Mouse (Mus musculus) lung, adult 2 months (tissue): ENCODE measurements around the gene Tnfrsf19. TPM values are rescaled to one million over a fixed set of nuclear protein-coding genes. Genes with fewer than 3 reads are reported as not detected.

Experiments
- DNase-seq: peaks from one replicate; pipeline ENCODE4 v3.0.0; 2022
- H3K4me1 ChIP-seq: fragments of 200-500 bp; 2 replicates; pipeline ENCODE4 v1.6.1; 2011; ENCODE audit warnings: low read length; ENCODE audit not compliant: control insufficient read depth, insufficient read depth
- H3K4me3 ChIP-seq: fragments of 200-500 bp; replicated peaks from 2 replicates; pipeline ENCODE3; 2011; ENCODE audit warnings: low read depth, mild to moderate bottlenecking, control low read depth, low read length; ENCODE audit errors: extremely low read depth
- CTCF ChIP-seq: fragments of 200-500 bp; IDR thresholded peaks from 2 replicates; pipeline ENCODE4 v1.5.1; 2011; ENCODE audit warnings: mild to moderate bottlenecking, low read length, control low read depth; ENCODE audit not compliant: insufficient read depth
- POLR2A ChIP-seq: fragments of 200-500 bp; IDR thresholded peaks from 2 replicates; pipeline ENCODE4 v1.6.1; 2011; ENCODE audit warnings: low read depth, mild to moderate bottlenecking, control low read depth, low read length, borderline replicate concordance; ENCODE audit errors: extremely low read depth
- whole genome bisulfite sequencing: fragments of 180-500 bp; shearing (Covaris S2); methylation state at CpG from one replicate; pipeline ENCODE4 v1.1.7; 2018; 5-methylcytosine and 5-hydroxymethylcytosine counted together
- polyA plus RNA-seq: library from polyadenylated mRNA; depleted of rRNA; stranded (reverse); fragments of >200 nt; gene quantifications from 2 replicates; pipeline ENCODE4 v1.2.3, GENCODE M21; 2012

The Tnfrsf19 gene
- polyA plus RNA-seq, 1 experiment: 71.4 TPM

DNA sequence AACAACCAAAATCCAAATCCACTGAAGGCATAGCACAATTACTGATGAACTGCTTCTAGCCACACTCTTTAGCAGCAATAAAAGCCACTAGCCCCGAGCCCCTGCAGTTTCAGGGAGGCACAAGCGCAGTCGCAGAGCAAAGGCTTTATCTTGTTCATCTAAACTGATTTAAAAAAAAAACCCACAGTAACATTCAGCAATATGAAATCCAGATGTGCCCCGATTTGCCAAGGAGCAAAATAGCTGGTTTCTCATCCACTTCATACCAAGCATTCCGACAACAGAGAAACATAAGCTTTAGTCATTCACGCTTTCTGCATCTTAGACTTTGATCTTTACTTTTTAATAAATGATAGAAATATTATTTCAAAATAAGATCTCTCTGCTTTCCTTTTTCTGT, 68.2 kb downstream of the Tnfrsf19 start:
- WGBS: 69% methylated on average over 6 of the region's 6 CpGs
- Histone ChIP-seq H3K4me1 (no peaks in the 10 kb centered on the region), H3K4me3 (no peak overlapping the region)
- TF ChIP-seq POLR2A (no peak), CTCF (no peak)
- DNase-seq: no peak

DNA sequence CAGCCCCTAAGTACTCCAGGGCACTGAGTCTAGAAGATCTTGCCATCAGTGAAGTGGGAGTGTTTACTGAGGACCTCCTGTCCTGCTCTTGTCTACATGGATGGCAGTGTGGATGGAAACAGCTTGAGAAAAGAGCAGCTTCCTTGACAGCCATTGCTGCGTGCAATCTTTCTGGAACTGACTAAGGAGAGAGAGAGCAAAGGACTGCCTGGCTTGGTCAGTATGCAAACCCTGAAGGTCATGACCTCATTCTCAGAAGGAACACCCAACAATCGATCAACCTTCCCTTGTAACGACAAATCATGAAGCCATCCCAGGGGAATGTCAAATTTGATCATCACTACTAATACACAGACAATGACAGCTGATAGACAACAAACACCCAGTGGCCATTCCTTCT, 70.1 kb downstream of the Tnfrsf19 start:
- DNase-seq: no peak
- no peak overlapping the region for H3K4me3 ChIP-seq
- WGBS: 66% methylated on average over 3 of the region's 3 CpGs
- TF ChIP-seq POLR2A (no peak), CTCF (no peak)
- H3K4me1 ChIP-seq: no peaks in the 10 kb centered on the region

DNA sequence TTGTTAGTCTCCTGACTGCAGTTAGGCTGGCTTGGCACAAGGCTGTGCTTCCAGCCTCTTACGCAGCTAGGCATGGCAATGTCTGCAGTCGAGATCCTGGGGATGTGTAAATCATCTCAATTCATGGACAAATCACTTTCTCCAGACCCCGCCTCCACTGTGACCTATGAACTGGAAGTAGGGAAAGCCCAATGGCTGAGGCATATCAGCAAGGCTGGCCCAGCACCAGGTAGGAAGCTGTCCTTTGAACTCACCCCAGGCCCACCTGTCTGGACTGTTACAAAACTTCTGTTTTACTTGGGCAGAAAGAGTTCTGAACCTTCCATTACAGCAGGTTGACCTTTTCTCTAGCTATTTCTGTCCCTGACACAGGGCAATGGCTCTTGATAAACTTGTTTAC, 70.6 kb downstream of the Tnfrsf19 start:
- TF ChIP-seq POLR2A: no peak
- no peak for TF ChIP-seq CTCF
- DNase-seq: no peak
- WGBS: 76% methylated on average over 3 of the region's 3 CpGs
- Histone ChIP-seq H3K4me1 (no peaks in the 10 kb centered on the region), H3K4me3 (no peak overlapping the region)

DNA sequence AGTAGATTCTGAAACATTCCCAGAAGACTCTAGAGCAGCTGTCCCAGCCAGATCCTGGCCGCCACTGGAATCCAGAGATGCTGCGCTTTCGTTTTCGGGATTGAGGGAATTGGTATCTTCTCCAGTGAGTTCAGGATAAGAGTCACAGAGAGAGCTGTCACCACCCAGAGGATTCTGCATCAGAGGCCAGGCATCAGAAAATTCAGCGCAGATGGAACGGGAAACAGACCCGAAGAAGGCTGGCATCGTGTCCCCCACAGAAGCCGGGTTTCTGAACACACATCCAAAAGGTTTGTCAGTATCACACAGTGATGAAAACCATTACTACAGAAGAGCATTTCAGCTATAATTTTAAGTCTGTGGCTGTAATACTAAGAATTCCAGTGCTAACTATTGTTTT, 75.3 kb downstream of the Tnfrsf19 start:
- Histone ChIP-seq H3K4me1 (no peaks in the 10 kb centered on the region), H3K4me3 (no peak overlapping the region)
- DNase-seq: no peak
- WGBS: 93% methylated on average over 9 of the region's 9 CpGs
- TF ChIP-seq POLR2A: no peak
- TF ChIP-seq CTCF: no peak

DNA sequence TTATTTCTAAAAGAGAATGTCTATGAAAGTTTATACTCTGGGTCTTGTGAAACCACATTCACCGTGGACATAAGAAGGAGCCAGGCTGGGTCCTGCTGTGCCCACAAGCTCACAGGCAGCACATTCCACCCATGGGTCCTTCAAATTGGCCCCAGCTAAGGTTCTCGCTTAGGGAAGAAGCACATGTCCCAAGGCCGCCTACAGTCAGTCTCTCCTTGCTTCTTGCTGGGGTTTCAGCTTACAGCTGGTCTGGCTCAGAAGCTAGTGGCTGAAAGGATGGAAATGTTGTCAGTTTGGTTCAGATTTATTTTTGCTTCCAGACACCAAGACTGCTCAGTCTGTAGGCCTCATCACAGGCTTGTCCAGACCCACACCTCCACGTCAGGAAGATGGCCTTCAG, 80.2 kb downstream of the Tnfrsf19 start:
- Histone ChIP-seq H3K4me1 (no peaks in the 10 kb centered on the region), H3K4me3 (no peak overlapping the region)
- TF ChIP-seq CTCF (no peak), POLR2A (no peak)
- DNase-seq: no peak
- WGBS: 88% methylated on average over 4 of the region's 4 CpGs

DNA sequence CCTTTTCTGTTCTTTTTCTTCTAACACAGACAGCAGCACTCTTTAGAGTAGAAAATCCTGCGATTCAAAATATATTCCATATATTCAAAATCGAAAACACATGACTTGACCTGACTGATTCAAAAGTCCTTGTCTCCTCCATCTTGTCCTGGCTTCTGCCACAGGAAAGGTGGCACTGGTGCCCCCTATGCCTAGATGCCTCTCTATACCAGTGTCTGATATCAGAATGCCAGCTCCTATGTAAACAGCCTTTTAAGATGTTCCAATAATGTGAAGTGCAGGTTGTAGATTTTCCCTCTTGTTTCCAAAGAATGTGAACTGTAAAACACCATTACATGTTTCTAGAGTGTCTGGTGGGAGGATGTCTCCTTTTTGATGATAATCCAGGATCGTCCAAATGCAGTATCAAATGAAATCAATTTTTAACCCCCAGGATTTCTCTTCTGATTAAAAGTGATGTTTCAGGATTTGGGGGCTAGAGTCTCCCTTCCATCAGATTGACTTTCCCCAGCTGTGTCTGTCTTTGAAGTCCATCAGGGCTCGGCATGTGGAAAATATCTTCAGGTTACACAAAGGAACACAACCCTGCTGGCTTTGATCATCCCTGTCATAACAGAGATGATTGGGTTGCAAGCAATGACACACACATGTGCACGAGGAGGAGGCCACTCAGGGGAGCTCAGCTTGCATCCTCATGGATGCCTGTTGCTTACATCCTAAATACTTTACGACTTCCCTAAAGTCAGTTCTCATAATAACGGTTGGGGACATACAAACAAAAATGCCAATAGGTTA, 82.1 kb downstream of the Tnfrsf19 start:
- TF ChIP-seq CTCF (no peak), POLR2A (no peak)
- Histone ChIP-seq H3K4me3 (no peak overlapping the region), H3K4me1 (no peaks in the 10 kb centered on the region)
- WGBS: 85% methylated on average over 7 of the region's 7 CpGs
- no peak for DNase-seq

DNA sequence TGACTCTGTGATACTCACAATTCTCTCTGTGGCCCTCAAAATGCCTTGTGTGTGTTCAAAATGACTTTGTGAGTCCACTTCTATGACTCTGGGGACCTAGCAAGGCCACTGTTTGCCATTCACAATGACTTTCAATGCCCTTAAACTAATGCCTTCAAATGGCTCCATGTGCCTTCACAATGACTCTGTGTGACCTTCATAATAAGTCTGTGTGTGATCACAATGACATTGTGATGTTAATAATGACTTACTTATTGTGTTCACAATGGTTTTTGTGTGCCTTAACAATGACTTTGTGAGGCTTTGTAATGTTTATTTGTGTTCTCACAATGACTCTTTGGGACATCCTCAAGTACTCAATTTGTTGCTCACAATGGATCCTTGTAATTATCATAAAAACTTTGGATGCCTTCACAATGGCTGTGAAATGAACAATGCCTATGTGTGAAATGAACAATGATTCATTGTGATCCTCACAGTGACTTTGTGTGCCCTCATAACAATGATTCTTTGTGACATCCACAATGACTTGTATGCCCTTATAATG, 88.6 kb downstream of the Tnfrsf19 start:
- Histone ChIP-seq H3K4me3 (no peak overlapping the region), H3K4me1 (no peaks in the 10 kb centered on the region)
- DNase-seq: no peak
- TF ChIP-seq POLR2A: no peak
- no peak for TF ChIP-seq CTCF

DNA sequence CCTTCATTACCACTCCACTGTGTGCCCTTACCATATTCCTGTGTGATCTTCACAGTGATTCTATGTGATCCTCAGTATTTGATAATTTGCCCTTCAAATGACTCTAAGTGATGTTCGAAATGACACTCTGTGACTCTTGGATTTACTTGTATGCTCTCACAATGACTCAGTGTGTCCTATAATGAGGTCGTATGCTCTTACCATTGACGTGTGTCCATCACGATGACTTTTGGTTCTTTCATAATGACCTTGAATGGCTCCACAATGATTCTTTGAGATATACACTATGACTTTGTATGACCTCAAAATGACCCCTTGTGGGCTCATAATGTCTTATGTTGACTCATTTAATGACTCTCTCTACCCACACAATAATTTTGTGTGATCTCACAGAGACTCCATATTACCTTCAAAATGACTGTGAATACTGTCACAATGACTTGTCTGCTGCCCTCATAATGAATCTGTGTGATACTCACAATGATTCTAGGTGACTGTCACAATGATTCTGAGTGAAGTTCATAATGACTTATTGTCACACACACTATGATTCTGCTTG, 108.7 kb downstream of the Tnfrsf19 start:
- no peaks in the 10 kb centered on the region for H3K4me1 ChIP-seq
- WGBS: 91% methylated on average over 4 of the region's 4 CpGs
- TF ChIP-seq POLR2A (no peak), CTCF (no peak)
- H3K4me3 ChIP-seq: no peak overlapping the region
- DNase-seq: no peak

DNA sequence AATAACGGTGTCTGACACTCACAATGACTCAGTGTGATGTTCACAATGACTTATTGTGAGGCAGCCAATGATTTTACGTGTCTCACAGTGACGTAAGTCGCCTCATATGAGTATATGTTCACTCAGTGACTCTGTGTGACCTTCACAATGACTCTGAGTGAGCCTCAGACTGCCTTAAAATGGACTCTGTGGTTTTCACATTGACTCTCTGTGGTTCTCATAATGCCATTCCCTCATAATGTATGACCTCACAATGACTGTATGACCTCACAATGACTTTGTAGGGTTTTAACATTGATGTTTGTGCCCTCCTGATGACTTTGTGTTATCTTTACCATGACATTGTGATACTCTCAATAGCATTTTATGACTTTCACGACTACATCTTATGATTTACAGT, 110.6 kb downstream of the Tnfrsf19 start:
- Histone ChIP-seq H3K4me1 (no peaks in the 10 kb centered on the region), H3K4me3 (no peak overlapping the region)
- WGBS: 81% methylated on average over 5 of the region's 5 CpGs
- no peak for DNase-seq
- TF ChIP-seq POLR2A (no peak), CTCF (no peak)

DNA sequence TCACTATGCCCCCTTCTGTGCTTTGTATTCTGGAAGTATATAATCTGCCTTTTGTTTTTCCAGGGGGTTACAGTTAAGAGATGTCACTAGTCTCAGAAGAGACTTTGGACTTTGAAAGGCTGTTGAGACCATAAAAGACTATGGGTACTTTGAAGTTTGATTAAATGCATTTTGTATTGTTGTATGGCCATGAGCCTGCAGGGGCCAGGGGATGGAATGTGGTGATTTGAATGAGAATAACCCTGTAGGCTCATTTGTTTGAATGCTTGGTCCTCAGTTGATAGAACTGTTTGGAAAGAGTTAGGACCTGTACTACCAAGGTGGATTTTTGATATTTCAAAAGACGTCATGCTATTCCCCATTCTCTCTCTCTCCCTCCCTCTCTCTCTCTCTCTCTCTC, 120.3 kb downstream of the Tnfrsf19 start:
- DNase-seq: no peak
- Histone ChIP-seq H3K4me1 (no peaks in the 10 kb centered on the region), H3K4me3 (no peak overlapping the region)
- WGBS: 94% methylated on average over 1 of the region's 1 CpGs
- no peak for TF ChIP-seq POLR2A
- TF ChIP-seq CTCF: no peak
